Mouse (Mus musculus): ENCODE measurements around the gene Sh3tc1.

DNA sequence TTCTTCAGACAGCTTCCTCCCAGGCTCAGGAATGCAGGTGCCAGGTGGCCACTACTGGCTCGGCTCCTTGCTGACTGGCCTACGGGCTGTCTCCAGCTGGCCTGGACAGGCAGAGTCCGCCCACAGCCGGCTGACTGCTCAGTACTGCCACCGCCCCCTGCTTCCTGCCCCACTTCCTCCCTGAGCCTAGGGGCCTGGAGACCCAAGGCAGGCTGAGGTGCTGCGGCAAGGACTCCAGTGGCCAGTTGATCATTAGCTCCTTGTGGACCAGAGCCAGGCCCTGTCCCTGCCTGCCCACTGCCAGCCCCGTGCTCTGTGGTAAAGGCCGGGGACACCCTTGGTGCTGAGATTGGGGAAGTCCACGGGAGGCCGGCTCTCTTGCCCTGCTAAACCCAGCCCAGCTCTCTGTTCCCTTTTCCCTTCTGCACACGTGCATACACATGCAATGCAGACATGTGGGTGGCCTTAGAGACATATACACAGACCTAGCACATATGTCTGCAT is 10.8 kb downstream of the Sh3tc1 start:
- TF ChIP-seq CTCF (conservative IDR thresholded peaks at IDR 0.05; ENCODE audit: low read length) (no peak), NANOG (IDR thresholded peaks at IDR 0.05; ENCODE audit: borderline replicate concordance, low read length) (no peak), POU5F1 (IDR thresholded peaks at IDR 0.05; ENCODE audit: borderline replicate concordance, low read length) (no peak)

Data from E14TG2a.4 (cell line).